Mouse (Mus musculus) kidney, embryonic 14.5 days (tissue): ENCODE data around the gene Spsb1. TPM values are rescaled to one million over a fixed set of nuclear protein-coding genes. Genes with fewer than 3 reads are reported as not detected.
A peak's percentile ranks its signal among the peaks of the same experiment; 100 is the strongest.

Experiments used
- ATAC-seq: fragments of 200-750 bp; cut with Nextera tagmentation; 2 replicates; pipeline ENCODE4 v1.8.0; 2017; ENCODE audit warnings: moderate number of reproducible peaks, mild to moderate bottlenecking, moderate TSS enrichment, moderate library complexity; ENCODE audit not compliant: low FRiP score, low TSS enrichment
- H3K27ac ChIP-seq: fragments of 300-500 bp; sonication (generic); 2 replicates; pipeline ENCODE4 v1.5.1; 2014; ENCODE audit warnings: low read depth, mild to moderate bottlenecking, low read length, moderate library complexity, mixed read lengths
- H3K27me3 ChIP-seq: fragments of 300-500 bp; sonication (generic); 2 replicates; pipeline ENCODE4 v1.6.1; 2014; ENCODE audit warnings: mild to moderate bottlenecking, low read length; ENCODE audit not compliant: control insufficient read depth, insufficient read depth
- H3K36me3 ChIP-seq: fragments of 300-500 bp; sonication (generic); 2 replicates; pipeline ENCODE4 v1.6.1; 2014; ENCODE audit warnings: low read length, mixed read lengths; ENCODE audit not compliant: control insufficient read depth, insufficient read depth
- H3K4me1 ChIP-seq: fragments of 300-500 bp; sonication (generic); 2 replicates; pipeline ENCODE4 v1.6.1; 2014; ENCODE audit warnings: low read length, mixed read lengths; ENCODE audit not compliant: control insufficient read depth, insufficient read depth
- H3K4me2 ChIP-seq: fragments of 300-500 bp; sonication (generic); replicated peaks from 2 replicates; pipeline ENCODE4 v1.6.1; 2014; ENCODE audit warnings: low read depth, mild to moderate bottlenecking, low read length
- H3K4me3 ChIP-seq: fragments of 300-500 bp; sonication (generic); 2 replicates; pipeline ENCODE4 v1.5.1; 2014; ENCODE audit warnings: mild to moderate bottlenecking, low read length
- H3K9ac ChIP-seq: fragments of 300-500 bp; sonication (generic); 2 replicates; pipeline ENCODE4 v1.6.1; 2014; ENCODE audit warnings: low read depth, mild to moderate bottlenecking, low read length, moderate library complexity
- H3K9me3 ChIP-seq: fragments of 300-500 bp; sonication (generic); 2 replicates; pipeline ENCODE4 v1.6.1; 2016; ENCODE audit warnings: low read length; ENCODE audit not compliant: control insufficient read depth
- WGBS: fragments of 180-500 bp; shearing (Covaris S2); extraction: QIAGEN DNeasy Blood & Tissue Kit; methylation state at CpG from one replicate; pipeline ENCODE4 v1.1.7; 2014; 5-methylcytosine and 5-hydroxymethylcytosine counted together
- polyA plus RNA-seq: library from polyadenylated mRNA; unstranded; fragments of >200 nt; fragmentation: Nextera tagmentation; extraction: Ambion mirVana; gene quantifications from 2 replicates; pipeline ENCODE4 v1.2.1, GENCODE M21; 2014

Spsb1 gene
- polyA plus RNA-seq, 1 experiment from 2014 or later: 9.6 TPM

DNA sequence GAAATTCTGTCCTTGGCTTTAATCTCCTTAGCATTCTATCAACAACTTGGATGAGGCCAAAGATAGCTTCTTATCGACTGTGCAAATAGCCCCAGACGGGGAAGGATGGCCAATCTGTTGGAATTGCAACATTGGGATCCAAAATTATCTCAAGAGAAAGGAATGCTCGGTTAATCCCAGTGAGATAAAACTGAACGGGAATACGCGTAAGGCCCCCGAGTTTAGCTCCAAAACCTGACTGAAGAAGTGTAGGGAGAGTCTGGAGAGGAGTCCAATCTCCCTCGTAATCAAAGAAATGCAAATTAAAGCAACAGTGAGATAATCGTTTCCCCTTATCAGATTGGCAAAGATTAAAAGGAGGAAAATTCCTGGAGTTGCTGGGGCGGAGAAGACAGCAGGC is 104.2 kb downstream of the Spsb1 start:
- H3K4me1 ChIP-seq: peaks cover 6% of the 10 kb centered on the region
- no peaks in the 10 kb centered on the region for H3K36me3 ChIP-seq
- H3K9ac ChIP-seq: no peak overlapping the region
- no peak overlapping the region for H3K27ac ChIP-seq
- ATAC-seq: no peak
- no peaks in the 10 kb centered on the region for H3K9me3 ChIP-seq
- H3K4me3 ChIP-seq: no peak overlapping the region
- H3K27me3 ChIP-seq: no peaks in the 10 kb centered on the region
- H3K4me2 ChIP-seq: no peak overlapping the region
- 50% methylated on average over 10 of the region's 10 CpGs for WGBS

DNA sequence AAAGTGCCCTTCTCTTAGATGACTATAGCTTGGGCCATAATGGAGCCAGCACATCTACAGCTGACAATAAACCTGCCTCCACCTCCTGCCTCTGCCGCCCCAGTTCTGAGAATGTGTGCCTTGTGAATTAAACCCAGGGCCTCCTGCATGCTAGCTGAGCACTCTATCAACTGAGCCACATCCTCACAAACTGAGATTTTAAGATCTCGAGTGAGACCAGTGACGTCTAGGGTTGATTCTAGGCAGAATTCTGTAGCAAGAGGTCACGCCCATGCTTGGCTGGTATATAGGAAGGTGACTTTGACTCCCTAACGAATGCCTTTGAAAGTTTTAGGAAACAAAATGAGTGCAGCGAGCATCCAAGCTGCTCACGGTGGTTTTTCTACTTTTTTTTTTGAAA is 104.8 kb downstream of the Spsb1 start:
- no peak for ATAC-seq
- no peaks in the 10 kb centered on the region for H3K27me3 ChIP-seq
- H3K4me1 ChIP-seq: peaks cover 6% of the 10 kb centered on the region
- no peak overlapping the region for H3K27ac ChIP-seq
- H3K9me3 ChIP-seq: no peaks in the 10 kb centered on the region
- no peak overlapping the region for H3K4me3 ChIP-seq
- WGBS: 81% methylated on average over 7 of the region's 7 CpGs
- no peak overlapping the region for H3K4me2 ChIP-seq
- no peaks in the 10 kb centered on the region for H3K36me3 ChIP-seq
- H3K9ac ChIP-seq: no peak overlapping the region

DNA sequence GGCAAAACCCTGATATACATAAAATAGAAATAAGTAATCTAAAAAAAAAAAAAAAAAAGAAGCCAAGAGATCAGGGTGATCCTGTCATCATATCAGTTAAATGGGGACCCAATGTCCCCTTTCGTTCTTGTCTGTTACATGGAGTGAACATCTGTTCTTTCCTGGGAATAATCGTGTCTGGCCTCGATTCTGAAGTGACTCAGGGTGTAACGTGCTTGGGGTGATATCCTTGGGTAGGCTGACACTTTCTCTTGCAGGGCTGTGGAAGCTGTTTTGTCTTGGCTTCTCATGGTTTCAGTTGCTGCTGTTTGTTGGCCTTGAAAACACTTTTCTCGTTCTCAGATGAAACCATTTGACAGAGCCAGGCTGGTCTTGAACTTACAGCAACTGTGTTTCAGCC is 105.8 kb downstream of the Spsb1 start:
- no peaks in the 10 kb centered on the region for H3K9me3 ChIP-seq
- no peak overlapping the region for H3K27ac ChIP-seq
- 89% methylated on average over 5 of the region's 5 CpGs for WGBS
- no peaks in the 10 kb centered on the region for H3K36me3 ChIP-seq
- peaks cover 9% of the 10 kb centered on the region for H3K4me1 ChIP-seq
- no peak for ATAC-seq
- no peak overlapping the region for H3K4me2 ChIP-seq
- no peak overlapping the region for H3K9ac ChIP-seq
- H3K4me3 ChIP-seq: no peak overlapping the region
- H3K27me3 ChIP-seq: no peaks in the 10 kb centered on the region

DNA sequence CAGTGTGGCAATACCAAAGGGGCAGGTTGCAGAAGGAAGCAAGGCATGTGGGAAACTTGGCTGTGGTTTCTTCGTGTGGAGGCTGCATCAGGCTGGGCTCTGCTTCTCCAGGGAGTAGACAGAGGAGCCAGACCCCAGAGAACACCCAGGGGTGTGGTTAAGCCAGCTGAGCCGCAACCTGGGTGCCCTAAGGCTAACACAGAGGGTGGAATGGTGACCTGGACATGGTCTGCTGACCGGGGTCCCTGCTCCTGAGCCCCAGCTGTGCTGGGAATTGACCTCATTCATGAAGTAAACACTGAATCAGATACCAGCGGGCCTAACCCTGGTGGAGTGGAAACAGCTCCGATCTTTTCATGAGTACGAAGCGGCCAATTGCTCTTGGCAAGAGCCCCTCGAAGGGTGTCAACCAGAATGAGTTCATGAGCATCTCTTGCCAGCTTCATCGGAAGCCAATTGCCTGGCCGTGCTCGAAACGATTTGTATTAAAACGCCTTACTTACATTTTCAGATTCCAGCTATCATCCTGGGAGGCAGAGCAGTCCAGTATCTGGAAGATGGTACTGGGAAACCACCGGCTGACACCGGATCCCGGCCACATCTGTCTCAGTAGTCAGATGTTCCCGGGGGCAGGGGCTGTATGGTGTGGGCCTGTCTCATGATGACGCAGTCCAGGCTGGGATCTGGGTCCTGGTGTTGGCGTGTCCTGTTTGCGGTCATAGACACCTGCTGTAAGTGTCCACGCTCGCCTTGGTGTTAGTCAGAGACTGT is 107.8 kb downstream of the Spsb1 start:
- 66% methylated on average over 22 of the region's 22 CpGs for WGBS
- H3K4me3 ChIP-seq: no peak overlapping the region
- no peak overlapping the region for H3K27ac ChIP-seq
- H3K9me3 ChIP-seq: no peaks in the 10 kb centered on the region
- H3K4me2 ChIP-seq: no peak overlapping the region
- no peaks in the 10 kb centered on the region for H3K27me3 ChIP-seq
- peak; percentile 64; the same call in 1 of the 2 replicates for ATAC-seq
- H3K9ac ChIP-seq: no peak overlapping the region
- no peaks in the 10 kb centered on the region for H3K36me3 ChIP-seq
- peaks cover 14% of the 10 kb centered on the region for H3K4me1 ChIP-seq

Other genes with a start within 250 kb of the Spsb1 start
- gene Tmem201, start 217.0 kb downstream of the Spsb1 start, polyA plus RNA-seq: 28.3 and 29.1 TPM in 2 replicates
- gene Slc25a33, start 180.8 kb downstream of the Spsb1 start, polyA plus RNA-seq: 15.5 and 19.3 TPM in 2 replicates
- 6.8 and 10.7 TPM in 2 replicates for gene H6pd, start 54.0 kb upstream of the Spsb1 start, polyA plus RNA-seq
- gene Gpr157, start 132.3 kb upstream of the Spsb1 start, polyA plus RNA-seq: 0.20 and 0.24 TPM in 2 replicates
- 0.91 and 2.2 TPM in 2 replicates for gene Slc2a5, start 164.2 kb upstream of the Spsb1 start, polyA plus RNA-seq
- not detected in 2 replicates for gene Slc2a7, start 193.9 kb upstream of the Spsb1 start, polyA plus RNA-seq
- gene Car6, start 246.3 kb upstream of the Spsb1 start, polyA plus RNA-seq: not detected in 2 replicates